Mouse (Mus musculus) heart, adult 8-10 months (tissue): ENCODE measurements at regions not wholly inside any gene's neighbourhood (a gene's known extent, or its start where the extent isn't known, plus 50 kb on each side); places are given as distances from the start of the nearest gene placed in this dataset.

ENCODE experiments used
- DNase-seq: peaks from one replicate; pipeline ENCODE4 v3.0.0; 2022; ENCODE audit warnings: low spot score

- no peak for DNase-seq
Observed at GRCm38 (mm10) chr11:110715300-110715699, 252.5 kb upstream of the Kcnj16 start.

- no peak for DNase-seq
Observed at GRCm38 (mm10) chr11:110716369-110716768, 251.5 kb upstream of the Kcnj16 start.

GRCm38 (mm10) chr11:110722701-110723100 is 245.1 kb upstream of the Kcnj16 start:
- DNase-seq, result no peak

- DNase-seq, result no peak
Observed at GRCm38 (mm10) chr11:110723971-110724370, 243.9 kb upstream of the Kcnj16 start.

GRCm38 (mm10) chr11:110727357-110727961 is 240.4 kb upstream of the Kcnj16 start:
- DNase-seq, result no peak

- DNase-seq, result no peak
Observed at GRCm38 (mm10) chr11:110731510-110731909, 236.3 kb upstream of the Kcnj16 start.

GRCm38 (mm10) chr11:110774128-110774527 is 193.7 kb upstream of the Kcnj16 start:
- no peak for DNase-seq

GRCm38 (mm10) chr11:110781492-110782276 is 186.1 kb upstream of the Kcnj16 start:
- peak; percentile 47 for DNase-seq

- DNase-seq, result no peak
Observed at GRCm38 (mm10) chr11:110789537-110789936, 178.3 kb upstream of the Kcnj16 start.

- DNase-seq, result no peak
Observed at GRCm38 (mm10) chr11:110799887-110800578, 167.8 kb upstream of the Kcnj16 start.

- DNase-seq, result no peak
Observed at GRCm38 (mm10) chr11:110802013-110802412, 165.8 kb upstream of the Kcnj16 start.

- DNase-seq, result no peak
Observed at GRCm38 (mm10) chr11:110804079-110804478, 163.8 kb upstream of the Kcnj16 start.

GRCm38 (mm10) chr11:110813137-110813536 is 154.7 kb upstream of the Kcnj16 start:
- no peak for DNase-seq

- DNase-seq, result no peak
Observed at GRCm38 (mm10) chr11:110814732-110815131, 153.1 kb upstream of the Kcnj16 start.

GRCm38 (mm10) chr11:110815206-110815605 is 152.6 kb upstream of the Kcnj16 start:
- peak; percentile 3 for DNase-seq

- DNase-seq, result no peak
Observed at GRCm38 (mm10) chr11:110828584-110828983, 139.2 kb upstream of the Kcnj16 start.

- DNase-seq, result no peak
Observed at GRCm38 (mm10) chr11:110836688-110837087, 131.1 kb upstream of the Kcnj16 start.

GRCm38 (mm10) chr11:110839316-110839715 is 128.5 kb upstream of the Kcnj16 start:
- DNase-seq, result no peak

- no peak for DNase-seq
Observed at GRCm38 (mm10) chr11:110868319-110868718, 99.5 kb upstream of the Kcnj16 start.

- no peak for DNase-seq
Observed at GRCm38 (mm10) chr11:110870133-110870532, 97.7 kb upstream of the Kcnj16 start.

- no peak for DNase-seq
Observed at GRCm38 (mm10) chr11:110874626-110875025, 93.2 kb upstream of the Kcnj16 start.

GRCm38 (mm10) chr11:110880971-110881370 is 86.9 kb upstream of the Kcnj16 start:
- no peak for DNase-seq
